Mouse (Mus musculus) CH12.LX (cell line): Measurements from ENCODE around the gene Tbl3. TPM values are rescaled to one million over a fixed set of nuclear protein-coding genes. Genes with fewer than 3 reads are reported as not detected.

Experiments
- DNase-seq: peaks from one replicate; pipeline ENCODE4 v3.0.0-alpha.2; 2013; ENCODE audit errors: extremely low read depth
- H3K27ac ChIP-seq: 2 replicates; pipeline ENCODE4 v1.5.1; 2012; ENCODE audit warnings: low read depth, mild to moderate bottlenecking, control low read depth, moderate library complexity; ENCODE audit not compliant: insufficient read depth
- H3K27me3 ChIP-seq: replicated peaks from 2 replicates; pipeline ENCODE3; 2012; ENCODE audit warnings: inconsistent platforms
- H3K36me3 ChIP-seq, 2 experiments: replicated peaks in 1 of 2; 2 replicates each; pipeline versions ENCODE3 to v1.6.1; 2012; ENCODE audit warnings: inconsistent platforms in 1 of 2, low read length in 1 of 2, mild to moderate bottlenecking in 1 of 2, mixed read lengths in 1 of 2, moderate library complexity in 1 of 2; ENCODE audit not compliant: control insufficient read depth in 1 of 2, insufficient read depth in 1 of 2
- H3K4me1 ChIP-seq, 2 experiments: 2 replicates each; pipeline ENCODE4 v1.6.1; 2012; ENCODE audit warnings: inconsistent platforms in 1 of 2, moderate library complexity in 1 of 2; ENCODE audit not compliant: insufficient read depth in 2 of 2, control insufficient read depth in 1 of 2
- H3K4me2 ChIP-seq: 2 replicates; pipeline ENCODE4 v1.6.1; 2012; ENCODE audit warnings: low read depth, mild to moderate bottlenecking, control low read depth; ENCODE audit not compliant: poor library complexity, insufficient read depth, severe bottlenecking
- H3K4me3 ChIP-seq, 3 experiments: fragments of 150-350 bp in 1 of 3; sonication (generic) in 1 of 3; replicated peaks in 1 of 3; 2 replicates each; pipeline versions ENCODE3 to v1.5.1; 2011 to 2012; ENCODE audit warnings: low read depth in 2 of 3, low read length in 2 of 3, mild to moderate bottlenecking in 2 of 3, moderate library complexity in 2 of 3, control low read depth in 1 of 3, improper control_type of control experiment in 1 of 3, inconsistent platforms in 1 of 3, mixed read lengths in 1 of 3; ENCODE audit not compliant: poor library complexity in 1 of 3
- H3K79me2 ChIP-seq: replicated peaks from 2 replicates; pipeline ENCODE4 v1.6.1; 2012; ENCODE audit warnings: mild to moderate bottlenecking, moderate library complexity; ENCODE audit not compliant: control insufficient read depth, poor library complexity, insufficient read depth, severe bottlenecking; ENCODE audit errors: extremely low read depth
- H3K9ac ChIP-seq: 2 replicates; pipeline ENCODE4 v1.6.1; 2012; ENCODE audit warnings: low read depth, mild to moderate bottlenecking, control low read depth, moderate library complexity; ENCODE audit not compliant: insufficient read depth
- H3K9me3 ChIP-seq: replicated peaks from 2 replicates; pipeline ENCODE3; 2012; ENCODE audit warnings: low read length, inconsistent platforms, mixed read lengths
- BHLHE40 ChIP-seq: IDR thresholded peaks from 2 replicates; pipeline ENCODE4 v1.6.1; 2011; ENCODE audit warnings: mild to moderate bottlenecking, low read depth, low read length, improper control_type of control experiment
- CHD1 ChIP-seq: IDR thresholded peaks from 2 replicates; pipeline ENCODE4 v1.6.1; 2012; ENCODE audit warnings: low read depth, low read length, improper control_type of control experiment, inconsistent platforms
- CTCF ChIP-seq, 2 experiments: IDR thresholded peaks in 1 of 2; conservative IDR thresholded peaks in 1 of 2; 2 replicates each; pipeline ENCODE4 v1.5.1; 2011 to 2012; ENCODE audit warnings: low read depth in 2 of 2, low read length in 2 of 2, improper control_type of control experiment in 1 of 2, inconsistent platforms in 1 of 2, mild to moderate bottlenecking in 1 of 2, moderate library complexity in 1 of 2
- ELF1 ChIP-seq: IDR thresholded peaks from 2 replicates; pipeline ENCODE4 v1.6.1; 2014; ENCODE audit warnings: low read depth, mild to moderate bottlenecking, inconsistent platforms, low read length, improper control_type of control experiment
- ETS1 ChIP-seq: conservative IDR thresholded peaks from 2 replicates; pipeline ENCODE4 v1.6.1; 2012; ENCODE audit warnings: low read depth, mild to moderate bottlenecking, inconsistent platforms, low read length, improper control_type of control experiment, moderate library complexity
- JUN ChIP-seq: IDR thresholded peaks from 2 replicates; pipeline ENCODE4 v1.6.1; 2011; ENCODE audit warnings: low read depth, mild to moderate bottlenecking, low read length, improper control_type of control experiment, moderate library complexity; ENCODE audit not compliant: insufficient read depth
- JUND ChIP-seq: conservative IDR thresholded peaks from 2 replicates; pipeline ENCODE4 v1.6.1; 2011; ENCODE audit warnings: low read depth, low read length, improper control_type of control experiment
- MAFK ChIP-seq: IDR thresholded peaks from 2 replicates; pipeline ENCODE4 v1.6.1; 2011; ENCODE audit warnings: low read length, improper control_type of control experiment; ENCODE audit not compliant: insufficient replicate concordance
- MAX ChIP-seq: IDR thresholded peaks from 2 replicates; pipeline ENCODE4 v1.6.1; 2011; ENCODE audit warnings: low read length, improper control_type of control experiment
- MAZ ChIP-seq: IDR thresholded peaks from 2 replicates; pipeline ENCODE4 v1.6.1; 2012; ENCODE audit warnings: low read depth, mild to moderate bottlenecking, inconsistent platforms, low read length, improper control_type of control experiment, moderate library complexity
- MXI1 ChIP-seq: IDR thresholded peaks from 2 replicates; pipeline ENCODE4 v1.6.1; 2011; ENCODE audit warnings: mild to moderate bottlenecking, low read depth, low read length, improper control_type of control experiment
- MYC ChIP-seq: IDR thresholded peaks from 2 replicates; pipeline ENCODE4 v1.6.1; 2011; ENCODE audit warnings: low read depth, mild to moderate bottlenecking, improper control_type of control experiment, low read length
- NRF1 ChIP-seq: IDR thresholded peaks from 2 replicates; pipeline ENCODE4 v1.6.1; 2014; ENCODE audit warnings: low read depth, mild to moderate bottlenecking, inconsistent platforms, low read length, improper control_type of control experiment, moderate library complexity
- PAX5 ChIP-seq: IDR thresholded peaks from 2 replicates; pipeline ENCODE4 v1.6.1; 2012; ENCODE audit warnings: low read length, inconsistent platforms, mixed read lengths
- POLR2A ChIP-seq: IDR thresholded peaks from 2 replicates; pipeline ENCODE4 v1.6.1; 2011; ENCODE audit warnings: low read depth, mild to moderate bottlenecking, improper control_type of control experiment, low read length
- POLR2AphosphoS2 ChIP-seq: IDR thresholded peaks from 2 replicates; pipeline ENCODE4 v1.6.1; 2011; ENCODE audit warnings: low read depth, low read length, improper control_type of control experiment
- RAD21 ChIP-seq: IDR thresholded peaks from 2 replicates; pipeline ENCODE4 v1.6.1; 2011; ENCODE audit warnings: low read depth, mild to moderate bottlenecking, low read length, improper control_type of control experiment, moderate library complexity
- RCOR1 ChIP-seq: conservative IDR thresholded peaks from 2 replicates; pipeline ENCODE4 v1.6.1; 2012; ENCODE audit warnings: low read depth, mild to moderate bottlenecking, inconsistent platforms, low read length, improper control_type of control experiment
- SIN3A ChIP-seq: IDR thresholded peaks from 2 replicates; pipeline ENCODE4 v1.6.1; 2012; ENCODE audit warnings: low read length, improper control_type of control experiment, inconsistent platforms
- TCF12 ChIP-seq: IDR thresholded peaks from 2 replicates; pipeline ENCODE4 v1.6.1; 2014; ENCODE audit warnings: low read depth, mild to moderate bottlenecking, inconsistent platforms, low read length, improper control_type of control experiment
- USF2 ChIP-seq: conservative IDR thresholded peaks from 2 replicates; pipeline ENCODE4 v1.6.1; 2011; ENCODE audit warnings: low read depth, low read length, improper control_type of control experiment
- ZC3H11A ChIP-seq: IDR thresholded peaks from 2 replicates; pipeline ENCODE4 v1.6.1; 2012; ENCODE audit warnings: low read depth, mild to moderate bottlenecking, inconsistent platforms, low read length, improper control_type of control experiment
- ZKSCAN1 ChIP-seq: IDR thresholded peaks from 2 replicates; pipeline ENCODE4 v1.6.1; 2012; ENCODE audit warnings: low read depth, inconsistent platforms, low read length, improper control_type of control experiment, borderline replicate concordance
- ZMIZ1 ChIP-seq: IDR thresholded peaks from 2 replicates; pipeline ENCODE4 v1.6.1; 2012; ENCODE audit warnings: low read depth, mild to moderate bottlenecking, inconsistent platforms, low read length, improper control_type of control experiment
- dilution Hi-C: fragments of 300-500 bp; cut with MboI; formaldehyde crosslinking; loops from 2 replicates; pipeline ENCODE4 v1.14.3; 2020; ENCODE audit warnings: low sequenced_read_pairs; ENCODE audit not compliant: extremely low pct_unique_long_range_greater_than_20kb, extremely low pct_ligation_motif_present
- in situ Hi-C: fragments of 300-500 bp; cut with MboI; formaldehyde crosslinking; loops from 3 replicates; pipeline ENCODE4 v1.14.3; 2019; ENCODE audit warnings: low sequenced_read_pairs, low pct_ligation_motif_present, low pct_unique_long_range_greater_than_20kb, mixed read lengths
- polyA plus RNA-seq: library from polyadenylated mRNA; unstranded; fragments of >175 nt; gene quantifications from 2 replicates; pipeline ENCODE4 v1.2.1, GENCODE M21; 2012; ENCODE audit warnings: low read depth; ENCODE audit not compliant: insufficient read length
- total RNA-seq, 2 experiments: library from RNA; depleted of rRNA; stranded (reverse); fragments of 300-350 nt in 1 of 2; fragments of >200 nt in 1 of 2; gene quantifications; 2 replicates each; pipeline ENCODE4 v1.2.3; 2012 to 2014

Tbl3 gene
- total and polyA plus RNA-seq, 3 experiments, result 98.0 to 105 (median 104) TPM

DNA sequence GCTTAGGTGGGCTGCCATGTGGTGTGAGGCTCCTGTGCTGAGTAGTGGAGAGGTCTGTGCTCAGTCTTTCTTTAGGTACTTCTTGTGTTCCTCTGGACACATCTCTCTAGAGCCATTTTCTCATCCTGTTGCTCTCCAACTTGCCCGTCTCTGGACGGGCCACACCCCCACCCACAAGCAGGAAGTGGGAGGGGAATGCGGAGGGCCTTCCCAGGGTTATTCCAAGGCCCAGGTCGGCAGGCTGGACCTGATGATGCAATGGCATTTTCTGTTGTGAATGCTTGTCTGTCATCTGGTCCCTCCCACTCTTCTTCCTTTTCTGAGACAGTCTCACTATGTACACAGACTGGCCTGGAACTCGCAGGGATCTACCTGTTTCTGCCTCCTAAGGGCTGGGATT, 35.3 kb downstream of the Tbl3 start:
- Histone ChIP-seq H3K4me1 (peaks cover 5 to 67% of the 10 kb centered on the region in 2 experiments; a peak in 2 of 4 replicates), H3K27me3 (no peaks in the 10 kb centered on the region), H3K4me2 (peak overlapping the region; percentile 98), H3K27ac (peak overlapping the region; percentile 29), H3K9ac (peak overlapping the region; percentile 97; the same call in 1 of the 2 replicates), H3K79me2 (peaks cover 61% of the 10 kb centered on the region), H3K36me3 (peaks cover 16 to 34% of the 10 kb centered on the region in 2 experiments), H3K9me3 (no peaks in the 10 kb centered on the region), H3K4me3 (peak overlapping the region; percentile 1 to 99 (median 31))
- TF ChIP-seq ELF1 (peak; percentile 62), CHD1 (no peak)
- in situ Hi-C loops, result loop anchor here (5.0 kb wide), 1 partner anchor 140 kb away; the partner anchor contains the start of gene Rab26
- DNase-seq, result no peak
- dilution Hi-C loops, result no loop called here

DNA sequence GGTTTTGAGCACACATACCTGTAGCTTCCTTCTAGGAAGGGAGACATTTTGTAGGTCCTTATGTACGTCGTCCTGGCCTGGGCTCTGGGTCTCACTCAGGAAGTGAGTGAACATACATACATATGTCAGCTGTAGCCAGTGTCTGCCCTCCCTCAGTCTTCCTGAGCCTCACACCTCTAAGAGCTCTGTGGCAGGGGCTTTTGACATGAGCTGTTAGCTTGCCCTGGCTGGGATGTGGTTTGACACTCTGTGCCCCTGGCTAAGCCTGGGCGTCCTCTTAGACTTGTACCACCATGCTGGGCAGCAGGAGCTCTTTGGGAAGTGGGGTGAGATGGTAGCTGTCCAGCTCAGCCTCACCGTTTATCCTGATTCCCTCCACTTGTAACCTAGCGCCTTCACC, 36.1 kb downstream of the Tbl3 start:
- Histone ChIP-seq H3K9ac (peak overlapping the region; percentile 97; the same call in 1 of the 2 replicates), H3K9me3 (no peaks in the 10 kb centered on the region), H3K4me1 (peaks cover 5 to 74% of the 10 kb centered on the region in 2 experiments; a peak in 2 of 4 replicates), H3K79me2 (peaks cover 56% of the 10 kb centered on the region), H3K27ac (0 out of 2 replicates have a peak overlapping the region, but pooled peaks have one; percentile 1), H3K36me3 (peaks cover 9 to 26% of the 10 kb centered on the region in 2 experiments), H3K4me3 (peak overlapping the region in 2 of 3 experiments; percentile 88 to 99), H3K27me3 (no peaks in the 10 kb centered on the region), H3K4me2 (peak overlapping the region; percentile 98)
- dilution Hi-C loops (no loop called here), in situ Hi-C loops (loop anchor here (5.0 kb wide), 1 partner anchor 139 kb away; the partner anchor contains the start of gene Rab26)
- TF ChIP-seq CTCF (conservative IDR thresholded peaks at IDR 0.05 in 1 of 2, IDR thresholded peaks at IDR 0.05 in 1 of 2; ENCODE audit: low read depth in 2 of 2, low read length in 2 of 2) (no peak), MAX (no peak), MAFK (no peak), ZMIZ1 (no peak), MAZ (no peak)
- DNase-seq, result no peak

DNA sequence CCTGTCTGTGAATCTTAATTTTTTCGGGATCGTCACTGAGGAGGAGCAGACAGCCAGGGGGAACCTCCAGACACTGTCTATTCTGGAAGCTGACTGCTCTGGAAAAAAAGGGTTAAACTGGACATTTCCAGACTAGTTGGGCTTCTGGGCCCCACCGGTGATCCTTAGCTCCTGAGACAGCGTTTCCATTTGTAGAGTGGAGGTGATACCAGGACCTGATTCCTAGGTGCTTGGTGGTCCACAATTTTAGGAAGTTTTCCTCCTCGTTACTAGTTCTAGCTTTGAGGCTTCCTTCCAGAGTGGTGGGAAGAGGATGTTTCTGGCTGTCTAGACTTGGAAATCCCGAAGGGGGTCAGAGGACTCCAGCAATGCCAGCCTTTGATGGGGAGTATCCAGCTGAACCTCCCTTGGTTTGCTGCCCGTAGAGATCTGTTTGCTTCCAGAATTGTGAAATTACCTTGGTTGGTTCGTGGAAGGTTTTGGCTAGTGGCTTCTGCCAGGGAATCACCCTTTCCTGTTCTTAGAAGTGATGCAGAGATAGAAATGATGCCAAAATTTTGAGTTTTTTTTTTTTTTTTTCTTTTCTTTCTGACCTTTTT, 37.1 kb downstream of the Tbl3 start:
- H3K4me1 ChIP-seq, result peaks cover 5 to 65% of the 10 kb centered on the region in 2 experiments; a peak in 2 of 4 replicates
- dilution Hi-C loops, result no loop called here

More for the DNA sequence above, 37.1 kb downstream of the Tbl3 start:
- in situ Hi-C loops, result loop anchor here (5.0 kb wide), 1 partner anchor 138 kb away; the partner anchor contains the start of gene Rab26
- no peak for DNase-seq
- TF ChIP-seq ELF1 (no peak), ETS1 (no peak), MYC (no peak), ZMIZ1 (no peak), POLR2A (no peak), ZKSCAN1 (no peak), USF2 (no peak), RAD21 (no peak), NRF1 (no peak), ZC3H11A (no peak), BHLHE40 (no peak), SIN3A (no peak), JUN (no peak), JUND (no peak), PAX5 (no peak), MXI1 (no peak), RCOR1 (no peak), CTCF (conservative IDR thresholded peaks at IDR 0.05 in 1 of 2, IDR thresholded peaks at IDR 0.05 in 1 of 2; ENCODE audit: low read depth in 2 of 2, low read length in 2 of 2) (no peak), TCF12 (no peak), POLR2AphosphoS2 (no peak)
- H3K27me3 ChIP-seq, result no peaks in the 10 kb centered on the region
- H3K4me2 ChIP-seq, result peak overlapping the region; percentile 98
- peaks cover 9 to 17% of the 10 kb centered on the region in 2 experiments for H3K36me3 ChIP-seq
- H3K79me2 ChIP-seq, result peaks cover 50% of the 10 kb centered on the region
- H3K27ac ChIP-seq, result no peak overlapping the region; the same call in 1 of the 2 replicates
- H3K9ac ChIP-seq, result peak overlapping the region; percentile 97
- no peaks in the 10 kb centered on the region for H3K9me3 ChIP-seq
- peak overlapping the region; percentile 88 to 99 (median 99) for H3K4me3 ChIP-seq
